7 mouse cellular contexts compared by ENCODE assay signal in the genomic region with DNA sequence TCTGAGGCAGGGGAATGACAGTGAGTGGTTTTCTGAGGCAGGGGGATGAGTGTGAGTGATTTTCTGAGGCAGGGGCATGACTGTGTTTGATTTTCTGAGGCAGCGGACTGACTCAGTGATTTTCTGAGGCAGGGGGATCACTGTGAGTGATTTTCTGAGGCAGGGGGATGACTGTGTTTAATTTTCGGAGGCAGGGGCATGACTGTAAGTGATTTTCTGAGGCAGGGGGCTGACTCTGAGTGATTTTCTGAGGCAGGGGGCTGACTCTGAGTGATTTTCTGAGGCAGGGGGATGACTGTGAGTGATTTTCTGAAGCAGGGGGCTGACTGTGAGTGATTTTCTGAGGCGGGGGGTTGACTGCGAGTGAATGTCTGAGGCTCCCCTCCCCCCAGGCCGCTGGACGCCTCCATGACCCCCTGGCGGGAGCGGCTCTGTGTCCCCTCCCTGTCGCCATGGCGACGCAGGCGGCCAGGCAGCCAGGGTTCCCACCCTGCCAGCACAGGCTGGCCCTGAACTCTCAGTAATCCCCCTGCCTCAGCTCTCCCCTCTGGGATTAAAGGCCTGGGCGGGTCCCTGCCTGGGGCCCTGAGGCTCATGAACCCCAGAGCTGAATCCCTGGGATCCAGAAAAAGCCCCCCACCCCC. TPM values are rescaled to one million over a fixed set of nuclear protein-coding genes. Genes with fewer than 3 reads are reported as not detected.
DNase-seq lines count a peak whose midpoint lies in the region.

No protein-coding gene starts in this region.

- DNase-seq in adrenal gland, postnatal 10 days, result peak; percentile 60
- DNase-seq in cerebellum, postnatal 36 days, result peak; percentile 35 to 57
- DNase-seq in gastrocnemius, postnatal 10 days, result peak; percentile 70
- DNase-seq in kidney, postnatal 10 days, result peak; percentile 71
- peak; percentile 21 to 37 for DNase-seq in lung, adult 18-20 months
- peak; percentile 71 for DNase-seq in ovary, postnatal 36 days (ENCODE audit: low spot score)
- DNase-seq in testis, postnatal 10 days (ENCODE audit: low spot score), result peak; percentile 87

RNA-seq across cellular contexts. Expression of a gene that starts 20.8 kb away (rescaled TPM):
- total RNA-seq in adrenal gland, postnatal 10 days (2021), result under 1 TPM; 0.27 to 0.61 TPM
- under 1 TPM; 0.19 to 0.23 TPM for total RNA-seq in gastrocnemius, postnatal 10 days (2021)

Comparison
In these comparisons a context has a peak if more than half of its experiments do, and no peak if none do; other contexts are left out.
1. Peak in every context shown above with its lines: DNase-seq.
2. DNase-seq: peak in every context shown above with its lines; median percentile 87 in testis, postnatal 10 days; 71 in kidney, postnatal 10 days; 71 in ovary, postnatal 36 days; 70 in gastrocnemius, postnatal 10 days; 60 in adrenal gland, postnatal 10 days; 46 in cerebellum, postnatal 36 days; 29 in lung, adult 18-20 months.